Mouse (Mus musculus) adrenal gland, postnatal 10 days (tissue): ENCODE measurements at regions not wholly inside any gene's neighbourhood (a gene's known extent, or its start where the extent isn't known, plus 50 kb on each side); places are given as distances from the start of the nearest gene placed in this dataset.

Experiments
- DNase-seq: peaks from one replicate; pipeline ENCODE4 v3.0.0; 2021; ENCODE audit warnings: mixed read lengths

DNA sequence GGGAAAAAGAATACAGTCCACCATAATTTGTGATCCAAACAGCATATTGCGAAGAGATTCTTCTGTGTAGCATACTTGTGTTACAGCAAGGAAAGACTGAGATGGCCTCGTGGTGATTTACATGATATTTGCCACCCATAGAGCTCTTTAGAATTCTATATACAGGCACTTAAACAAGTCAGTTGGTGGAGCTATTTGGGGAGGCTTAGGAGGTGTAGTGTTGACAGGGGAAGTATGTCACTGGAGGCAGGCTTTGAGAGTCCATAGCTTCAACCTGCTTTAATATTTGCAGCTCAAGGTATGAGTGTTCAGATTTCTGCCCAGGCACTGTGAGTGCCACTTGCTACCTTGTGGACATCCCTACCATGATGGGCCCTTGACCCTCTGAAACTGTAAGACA lies 187.3 kb downstream of the Ostf1 start:
- DNase-seq = no peak

DNA sequence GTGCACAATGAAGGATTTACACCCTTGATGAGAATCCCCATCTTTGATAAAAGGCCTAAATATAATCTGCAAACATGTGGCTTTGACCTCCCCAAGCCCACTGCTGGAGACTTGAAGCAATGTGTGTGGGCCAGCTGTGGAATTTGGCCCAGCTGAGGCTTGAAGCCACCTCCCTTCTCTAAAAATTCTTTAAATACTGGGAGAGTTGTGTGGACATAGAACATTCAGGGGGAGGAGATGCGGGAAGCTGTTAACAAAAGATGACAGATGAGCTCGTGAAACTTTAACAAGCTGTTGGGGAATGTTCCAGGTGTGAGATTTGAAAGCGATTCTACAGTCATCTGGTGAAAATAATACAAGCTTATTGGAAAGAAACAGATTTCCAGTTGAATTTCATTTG lies 195.3 kb downstream of the Ostf1 start:
- DNase-seq = no peak

DNA sequence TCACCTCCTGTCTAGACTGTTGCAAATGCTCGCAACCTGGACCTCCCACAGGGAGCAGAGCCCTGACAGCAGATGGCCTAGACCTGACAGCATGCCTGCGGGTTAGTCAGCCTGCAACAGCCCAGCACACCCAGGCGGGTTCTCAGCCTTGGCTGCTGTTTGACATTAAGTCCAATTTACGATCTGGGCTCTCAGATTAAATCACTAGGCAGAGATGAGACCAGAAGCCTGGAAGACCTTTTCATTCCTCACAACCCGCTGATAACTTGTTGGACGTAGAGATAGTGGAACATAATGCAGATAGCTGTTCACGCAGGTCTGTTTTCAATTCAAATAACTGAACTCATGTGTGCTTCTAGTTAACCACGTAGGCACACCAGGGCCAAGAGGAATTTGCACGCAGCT lies 211.2 kb downstream of the Ostf1 start:
- peak; percentile 60 for DNase-seq

DNA sequence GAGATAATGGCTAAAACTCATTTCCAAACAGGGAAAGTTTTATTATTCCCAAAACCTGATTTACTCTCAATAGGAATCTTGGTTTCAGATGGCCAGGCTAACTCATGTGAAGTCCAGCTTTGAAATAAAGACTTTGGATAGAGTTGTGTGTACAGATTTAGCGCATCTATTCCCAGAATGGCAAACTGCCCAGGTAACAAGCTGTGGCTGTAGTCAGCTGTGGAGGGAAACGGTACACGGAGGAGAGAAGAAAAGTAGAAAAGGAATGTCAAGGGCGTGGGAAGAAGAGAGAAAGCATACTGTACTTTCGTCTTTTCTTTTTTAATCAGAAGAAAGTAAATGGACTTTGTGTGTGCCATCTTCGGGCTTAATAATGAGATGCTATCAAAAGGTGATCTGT lies 213.1 kb downstream of the Ostf1 start:
- DNase-seq = no peak

DNA sequence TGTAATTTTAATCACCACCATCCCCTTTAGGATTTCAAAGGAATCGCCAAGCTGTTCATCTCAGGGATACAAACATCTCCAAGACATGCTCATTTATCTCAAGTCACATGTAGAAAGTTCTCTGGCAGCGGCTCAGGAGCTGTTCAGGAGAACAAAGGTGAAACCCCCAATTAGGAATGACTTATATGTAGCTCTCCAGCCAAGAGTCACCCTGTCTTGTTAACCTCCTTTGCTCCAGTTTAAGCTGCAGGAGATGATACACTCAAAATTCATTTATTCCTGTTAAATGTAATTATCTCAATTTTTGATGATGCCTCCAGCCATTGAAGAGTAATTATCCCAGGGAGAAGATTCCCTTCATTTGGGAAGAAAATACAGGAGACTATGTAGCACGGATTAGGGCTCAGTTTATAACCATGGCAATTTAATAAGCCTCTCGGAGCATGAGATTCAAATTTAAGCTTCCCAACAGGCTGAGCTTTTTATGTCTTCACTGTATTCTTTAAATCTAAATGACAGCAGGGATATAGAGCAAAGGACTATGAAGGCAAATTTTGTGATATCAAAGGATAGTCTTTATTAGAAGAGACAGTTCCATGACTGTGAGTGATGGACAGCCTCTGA lies 254.0 kb downstream of the Ostf1 start:
- DNase-seq = no peak

DNA sequence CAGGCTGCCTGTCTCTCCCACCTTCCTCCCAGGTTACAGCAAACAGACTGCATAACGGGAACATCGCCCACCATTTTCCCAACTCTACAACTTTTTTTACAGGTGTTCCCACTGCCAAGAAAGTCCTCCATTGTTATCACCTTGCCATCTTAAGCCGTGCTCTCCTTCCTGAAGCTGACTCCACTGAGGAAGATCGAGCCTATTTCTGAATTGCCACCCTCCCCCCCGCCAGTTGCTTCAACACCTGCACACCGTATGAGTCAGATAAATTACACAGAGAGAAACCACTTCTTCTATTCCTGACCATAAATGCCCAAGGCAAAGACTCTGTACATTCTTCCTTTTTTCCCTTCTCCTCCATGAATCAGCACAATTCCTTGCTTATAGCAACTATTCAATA lies 263.0 kb downstream of the Ostf1 start:
- no peak for DNase-seq

DNA sequence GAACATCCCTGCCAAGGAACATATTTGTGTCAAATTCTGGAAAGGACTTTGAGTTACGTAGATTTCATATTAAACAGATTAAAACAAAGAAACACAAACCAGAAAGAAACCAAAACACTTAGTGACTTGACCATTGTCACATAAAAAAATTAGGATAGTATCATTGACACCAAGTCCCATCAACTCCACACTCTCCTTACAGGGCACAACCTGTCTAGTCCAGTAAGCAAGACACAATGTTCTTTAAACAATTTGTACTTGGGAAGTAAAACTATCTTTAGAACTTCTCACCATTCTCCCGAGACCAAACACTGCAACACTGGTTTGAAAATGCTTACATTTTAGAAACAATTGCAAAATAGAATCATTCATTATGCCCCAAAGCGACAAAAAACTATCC lies 277.7 kb downstream of the Ostf1 start:
- no peak for DNase-seq

DNA sequence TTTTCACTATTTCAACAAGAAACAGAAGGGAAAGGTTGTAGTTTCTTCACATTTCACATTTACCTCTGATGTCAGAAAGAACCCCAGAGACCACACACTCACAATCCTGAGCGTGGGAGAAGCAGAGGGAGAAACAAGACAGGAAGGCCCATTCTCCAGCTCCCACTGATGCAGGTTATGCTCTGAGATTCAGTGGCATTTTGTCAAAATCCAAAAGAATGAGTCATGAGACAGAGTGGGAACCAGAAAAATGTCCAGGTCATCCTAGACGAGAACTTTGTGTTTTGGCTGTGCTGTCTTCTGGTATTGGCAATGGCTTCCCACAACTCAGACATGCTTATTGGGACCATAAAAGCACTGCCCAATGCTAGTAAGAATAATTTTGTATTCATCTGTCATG lies 285.9 kb downstream of the Ostf1 start:
- no peak for DNase-seq

DNA sequence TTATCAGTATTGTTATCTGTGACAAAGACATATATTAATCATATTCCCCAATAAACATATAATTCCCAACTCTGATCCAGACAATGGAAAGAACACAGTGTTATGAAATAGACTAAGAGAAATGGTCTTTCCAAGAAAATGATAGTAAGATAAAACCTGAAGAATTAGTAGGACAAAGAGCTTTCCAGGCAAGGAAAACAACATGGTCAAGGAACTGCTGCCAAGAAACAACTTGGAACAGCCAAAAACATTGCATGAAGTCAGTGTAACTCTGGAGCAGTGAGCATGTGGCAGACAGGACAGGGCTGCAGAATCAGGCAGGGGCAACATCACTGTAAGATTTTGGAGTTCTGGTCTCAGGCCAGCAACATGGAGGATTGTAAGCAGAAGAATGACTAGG lies 288.0 kb downstream of the Ostf1 start:
- DNase-seq = peak; percentile 16

DNA sequence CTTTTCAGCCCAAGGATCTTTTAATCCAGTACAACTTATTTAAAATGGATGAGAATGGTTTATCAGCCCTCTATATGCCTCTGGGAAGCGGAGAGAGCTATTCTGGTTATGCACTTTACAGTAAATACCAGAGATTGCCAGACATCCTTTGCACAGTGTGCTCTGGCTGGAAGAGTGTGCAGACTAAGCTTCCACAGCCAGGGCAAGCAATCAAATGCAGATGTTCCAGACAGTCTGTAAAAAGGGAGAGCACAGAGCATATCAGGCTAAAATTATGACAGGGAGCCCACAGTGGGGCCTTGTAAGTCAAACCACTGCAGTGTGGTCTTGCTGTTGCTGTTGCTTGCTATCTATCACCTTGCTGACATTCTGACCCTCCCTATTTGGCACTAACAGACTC lies 288.6 kb downstream of the Ostf1 start:
- DNase-seq = no peak

DNA sequence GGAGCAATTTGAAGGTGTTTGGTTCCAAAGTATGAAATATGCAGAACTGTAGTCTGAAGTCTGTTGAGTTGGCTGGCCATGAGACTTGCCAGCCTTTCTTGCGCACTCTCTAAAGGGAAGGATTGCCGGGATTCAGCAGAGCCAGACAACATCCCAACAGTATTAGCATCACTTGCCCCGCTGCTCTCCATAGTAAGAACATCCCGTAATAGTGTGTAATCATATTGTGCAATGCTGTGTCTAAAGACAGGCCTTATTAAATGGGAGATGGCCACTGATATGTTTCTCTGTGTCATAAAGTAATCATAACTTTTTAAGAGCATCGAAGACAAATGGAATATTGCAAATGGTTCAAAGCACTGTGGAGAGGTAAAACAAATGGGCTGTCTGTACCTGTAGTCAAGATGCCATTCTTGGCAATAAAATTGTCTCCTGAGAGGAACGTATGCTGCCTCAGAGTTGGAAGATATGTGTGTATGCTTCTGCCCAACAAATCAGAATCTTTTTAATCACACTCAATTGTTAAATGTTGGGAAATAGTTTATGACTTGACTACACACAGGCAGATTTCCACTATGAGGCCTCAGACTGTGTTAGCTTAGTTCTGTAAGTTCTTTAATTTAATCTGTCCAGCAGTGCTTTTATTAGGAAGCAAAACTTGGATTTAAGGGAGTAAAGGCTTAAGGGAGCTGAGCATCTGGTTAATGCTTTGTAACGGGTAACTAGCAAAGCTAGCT lies 293.6 kb downstream of the Ostf1 start:
- DNase-seq = no peak

DNA sequence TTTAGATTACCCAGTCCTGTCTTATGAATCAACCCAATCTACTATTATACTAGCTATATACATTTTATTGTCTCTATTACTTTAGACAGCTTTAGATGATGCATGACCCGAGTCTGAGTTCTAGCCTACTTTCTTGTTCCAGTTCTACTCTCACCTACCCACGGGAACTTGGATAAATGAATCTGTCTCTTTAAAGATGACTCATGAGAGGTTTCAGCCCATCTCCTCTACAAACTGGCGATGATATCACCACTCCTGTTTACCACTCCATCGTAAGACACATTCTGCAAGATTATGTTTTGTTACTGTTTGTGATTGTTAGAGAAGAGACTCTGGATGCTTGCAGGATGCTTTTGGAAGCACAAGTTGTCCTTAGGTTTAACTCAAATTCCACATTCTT lies 295.0 kb downstream of the Ostf1 start:
- DNase-seq = no peak

DNA sequence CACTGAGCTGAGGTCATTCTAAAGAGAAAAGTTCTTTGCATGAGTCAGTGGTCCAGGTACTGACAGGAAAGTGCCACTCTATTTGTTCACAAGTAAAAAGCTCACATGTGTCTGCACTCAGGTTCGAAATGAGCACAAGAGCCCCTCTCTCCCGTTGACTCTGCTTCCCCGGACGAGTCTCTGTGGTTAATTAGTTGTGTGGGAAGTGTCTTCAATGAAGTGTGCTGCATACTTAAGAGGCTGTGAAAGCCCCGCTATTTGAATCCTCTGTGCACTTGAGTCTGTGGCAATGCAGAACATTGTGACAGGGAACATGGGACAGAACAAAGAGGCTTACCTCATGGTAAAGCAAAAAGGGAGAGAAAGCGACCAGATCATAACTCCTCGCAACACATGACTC lies 297.0 kb downstream of the Ostf1 start:
- DNase-seq = no peak

DNA sequence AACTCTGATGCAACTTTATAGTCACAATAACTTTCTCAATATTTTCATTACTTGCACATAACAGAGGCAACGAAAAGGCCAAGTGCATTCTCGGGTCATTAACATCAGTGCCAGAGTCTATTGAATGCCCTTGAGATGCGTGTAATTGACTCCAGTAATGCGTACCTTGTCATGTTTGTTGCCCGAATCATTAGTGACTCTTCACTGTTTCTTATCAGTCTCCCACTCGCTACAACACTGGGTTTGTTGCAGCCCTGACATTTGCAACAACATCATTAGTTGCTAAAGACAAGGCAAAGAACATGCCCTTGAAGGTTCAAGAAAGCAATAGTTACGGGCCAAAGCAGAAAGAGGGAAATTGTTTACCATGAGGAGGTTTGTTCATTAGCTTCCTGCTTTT lies 299.8 kb downstream of the Ostf1 start:
- DNase-seq = peak; percentile 23

DNA sequence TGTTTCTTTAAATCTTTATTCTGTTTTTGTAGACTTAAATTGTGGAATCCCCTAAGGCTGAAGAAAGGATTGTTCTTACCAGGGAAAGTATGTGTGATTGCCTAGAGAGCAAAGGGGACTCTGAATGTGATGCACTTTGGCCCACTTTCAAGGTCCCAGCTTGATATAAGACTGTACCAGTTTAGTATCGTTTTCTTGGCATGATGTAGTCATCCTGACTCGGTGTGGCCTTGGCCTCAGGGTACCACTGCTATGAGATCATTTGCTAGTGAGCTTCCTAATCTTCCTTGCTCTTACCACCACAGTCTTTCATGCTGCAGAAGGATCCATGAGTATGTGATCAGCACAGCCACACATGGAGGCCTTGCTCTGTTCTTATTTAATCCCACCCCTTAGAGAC lies 302.2 kb downstream of the Ostf1 start:
- peak; percentile 41 for DNase-seq

DNA sequence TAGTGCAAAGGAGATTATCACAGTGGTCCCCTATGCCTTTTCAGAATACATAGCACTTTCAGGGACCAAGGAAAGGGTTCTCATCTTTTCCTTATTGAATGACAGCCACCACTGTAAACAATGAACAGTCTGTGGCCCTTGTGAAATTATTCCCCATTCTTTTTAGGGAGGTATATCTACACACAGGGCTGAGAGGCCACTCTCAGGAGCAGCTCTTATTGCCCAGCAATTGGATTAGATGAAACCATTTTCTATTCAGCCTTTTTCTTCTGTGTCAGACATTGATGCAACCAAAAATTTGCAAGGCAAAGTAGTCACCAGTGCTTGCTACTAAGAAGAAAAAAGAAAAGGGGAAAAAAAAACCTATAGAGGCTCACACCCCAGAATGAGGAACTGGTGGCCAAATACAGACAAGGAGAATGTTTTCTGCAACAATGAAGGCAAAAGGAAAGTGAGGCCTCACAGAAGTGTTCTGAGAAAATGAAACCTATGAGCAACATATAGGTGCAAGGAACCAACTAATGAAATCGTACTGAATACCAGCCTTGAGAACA lies 313.2 kb downstream of the Ostf1 start:
- DNase-seq = no peak

DNA sequence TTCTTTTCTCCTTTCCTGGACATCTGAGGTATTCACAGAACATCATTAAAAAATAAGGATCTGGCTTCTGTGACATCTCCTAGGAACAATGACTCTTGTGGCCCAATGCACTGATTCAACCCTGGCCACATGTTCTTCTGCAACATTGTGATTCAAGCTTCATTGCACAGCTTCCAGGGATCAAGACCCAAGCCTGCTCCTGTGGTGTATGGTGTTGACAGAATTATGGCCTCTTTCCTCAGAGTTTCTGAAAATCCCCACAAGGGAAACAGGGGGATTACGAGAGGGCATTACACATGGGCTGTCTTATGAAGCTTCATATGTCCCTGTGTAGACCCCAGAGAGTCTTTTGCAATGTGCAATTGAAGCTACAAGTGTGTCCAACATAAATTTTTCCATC lies 358.2 kb downstream of the Ostf1 start:
- DNase-seq = no peak

DNA sequence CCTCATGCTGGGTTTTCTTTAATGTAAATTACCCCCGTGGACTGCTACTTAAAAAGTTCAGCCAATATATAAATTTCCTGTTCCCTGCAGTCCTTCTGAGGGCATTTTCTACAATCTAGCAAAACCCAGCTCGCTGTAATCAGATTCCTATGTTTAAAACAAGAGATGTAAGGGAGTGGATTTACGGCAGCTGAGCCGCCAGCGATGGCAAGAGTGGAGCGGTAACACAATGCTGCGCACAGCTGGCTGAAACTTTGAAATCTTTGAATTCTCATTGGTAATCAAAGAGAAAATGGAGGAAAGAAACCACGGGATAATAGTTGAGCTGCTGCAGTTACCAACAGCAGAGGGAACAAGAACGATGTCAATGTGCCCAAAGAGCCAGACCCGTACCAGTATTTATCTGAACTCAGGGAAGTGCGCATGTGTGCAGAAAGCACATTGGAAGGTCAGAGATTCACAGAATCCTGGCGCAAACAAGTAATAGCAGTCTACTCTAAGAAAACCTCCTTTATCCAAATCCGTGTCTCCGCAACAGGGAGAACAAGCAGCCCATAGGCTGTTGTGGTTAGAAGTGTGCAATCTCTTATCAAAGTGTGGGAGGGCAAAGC lies 376.4 kb downstream of the Ostf1 start:
- no peak for DNase-seq

DNA sequence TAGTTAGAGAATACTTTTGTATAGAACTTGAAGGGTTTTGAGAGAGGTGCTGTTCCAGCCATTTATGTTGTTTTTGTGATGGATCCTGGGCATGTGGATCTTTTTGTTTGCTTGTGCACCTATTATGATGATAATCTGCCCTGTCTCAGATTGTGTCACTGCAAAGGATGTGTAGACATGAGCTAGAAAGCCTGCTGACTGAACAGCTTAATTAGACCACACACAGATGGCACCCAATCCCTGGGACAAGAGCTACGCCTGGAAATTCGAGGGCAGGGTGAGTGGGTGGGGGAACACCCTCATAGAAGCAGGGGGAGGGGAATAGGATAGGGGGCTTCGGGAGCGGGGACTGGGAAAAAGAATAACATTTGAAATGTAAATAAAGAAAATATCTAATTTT lies 378.3 kb downstream of the Ostf1 start:
- no peak for DNase-seq
